8 mouse cellular contexts compared by ENCODE assay signal in genomic region chr7:30443696-30444095, GRCm38 (mm10). TPM values are rescaled to one million over a fixed set of nuclear protein-coding genes. Genes with fewer than 3 reads are reported as not detected.
DNase-seq lines count a peak whose midpoint lies in the region; ATAC-seq and TF ChIP-seq lines count a peak whose summit lies in the region.

No protein-coding gene starts in this region.

- peaks cover 8% of the 10 kb centered on the region; the same call in 1 of the 2 replicates for H3K4me1 ChIP-seq in embryonic facial prominence, embryonic 12.5 days
- peaks cover 8% of the 10 kb centered on the region for H3K4me1 ChIP-seq in neural tube, embryonic 14.5 days (ENCODE audit: control insufficient read depth, insufficient read depth, low read length)

- intact Hi-C loops in left cerebral cortex, adult 2 months (cut with DNase I): loop anchor here (2.0 to 5.0 kb wide), 2 partner anchors 89 to 104 kb away; no protein-coding TSS in a partner anchor
- intact Hi-C loops in left cerebral cortex, postnatal 14 days (cut with DNase I): loop anchor here (5.0 kb wide), 1 partner anchor 49 kb away; the partner anchor contains the start of gene Prodh2

- peaks cover 51% of the 10 kb centered on the region for H3K27me3 ChIP-seq in embryonic facial prominence, embryonic 12.5 days
- no peaks in the 10 kb centered on the region for H3K27me3 ChIP-seq in neural tube, embryonic 14.5 days (ENCODE audit: control insufficient read depth, insufficient read depth, low read length)

- H3K36me3 ChIP-seq in embryonic facial prominence, embryonic 12.5 days: 0 out of 2 replicates have a peak, but pooled peaks cover 12% of the 10 kb centered on the region
- H3K36me3 ChIP-seq in neural tube, embryonic 14.5 days (ENCODE audit: control insufficient read depth, insufficient read depth, low read length): peaks cover 34% of the 10 kb centered on the region

- H3K4me3 ChIP-seq in left cerebral cortex, adult 2 months: peak overlapping the region; percentile 87
- peak overlapping the region; percentile 78; the same call in 1 of the 2 replicates for H3K4me3 ChIP-seq in embryonic facial prominence, embryonic 12.5 days
- H3K4me3 ChIP-seq in neural tube, embryonic 14.5 days (ENCODE audit: low read depth, low read length): peak overlapping the region; percentile 83

- DNase-seq in left cerebral cortex, adult 2 months (ENCODE audit: extremely low spot score in 1 of 2, low spot score in 2 of 2): no peak
- DNase-seq in left cerebral cortex, postnatal 14 days (ENCODE audit: low spot score in 2 of 2): no peak
- DNase-seq in c-Kit-positive CD71-positive TER-119-positive erythroid progenitor cells, embryonic 14.5 days (ENCODE audit: low spot score): no peak
- no peak for DNase-seq in ovary, postnatal 36 days (ENCODE audit: low spot score)

- WGBS in embryonic facial prominence, embryonic 12.5 days: 26% methylated on average over 9 of the region's 9 CpGs
- WGBS in neural tube, embryonic 14.5 days: 16% methylated on average over 9 of the region's 9 CpGs

- H3K9ac ChIP-seq in embryonic facial prominence, embryonic 12.5 days: no peak overlapping the region
- peak overlapping the region; percentile 96 for H3K9ac ChIP-seq in neural tube, embryonic 14.5 days (replicated peaks; ENCODE audit: low read depth, low read length)

- H3K4me2 ChIP-seq in embryonic facial prominence, embryonic 12.5 days (replicated peaks): peak overlapping the region; percentile 73
- peak overlapping the region; percentile 93 for H3K4me2 ChIP-seq in neural tube, embryonic 14.5 days (ENCODE audit: low read depth, low read length)

- no peak for ATAC-seq in embryonic facial prominence, embryonic 12.5 days (ENCODE audit: insufficient number of reproducible peaks, insufficient read depth, low FRiP score, low TSS enrichment)
- peak; percentile 60 for ATAC-seq in inflammation-experienced regulatory T-cells, adult 6 months
- no peak for ATAC-seq in neural tube, embryonic 14.5 days (ENCODE audit: low read depth)
- no peak for ATAC-seq in cerebellum, adult (ENCODE audit: insufficient number of reproducible peaks, low FRiP score, low TSS enrichment)

- H3K9me3 ChIP-seq in embryonic facial prominence, embryonic 12.5 days: peaks cover 2% of the 10 kb centered on the region; the same call in 1 of the 2 replicates
- H3K9me3 ChIP-seq in neural tube, embryonic 14.5 days (ENCODE audit: control insufficient read depth, low read length): no peaks in the 10 kb centered on the region

- TF ChIP-seq CTCF in left cerebral cortex, adult 2 months (IDR thresholded peaks at IDR 0.05): no peak

- H3K27ac ChIP-seq in left cerebral cortex, adult 2 months: no peak overlapping the region; the same call in 1 of the 2 replicates
- no peak overlapping the region for H3K27ac ChIP-seq in embryonic facial prominence, embryonic 12.5 days
- H3K27ac ChIP-seq in neural tube, embryonic 14.5 days (ENCODE audit: low read depth, low read length): no peak overlapping the region

RNA-seq across cellular contexts. Expression of gene Aplp1, which starts 1.6 kb away (rescaled TPM):
- 1,000 to 10,000 TPM; 1,205 to 1,260 TPM for total RNA-seq in left cerebral cortex, adult 2 months (2021)
- 1,000 to 10,000 TPM; 1,098 to 1,148 TPM for total RNA-seq in left cerebral cortex, postnatal 14 days (2021)
- 66.5 and 74.7 TPM in 2 replicates for polyA plus RNA-seq in embryonic facial prominence, embryonic 12.5 days (2016; fragmentation: Nextera tagmentation; extraction: Ambion mirVana)
- 1 to 10 TPM; 6.0 to 7.4 (median 6.0) TPM for polyA plus RNA-seq in inflammation-experienced regulatory T-cells, adult 6 months (2017; shearing (Covaris generic))
- 641 and 675 TPM in 2 replicates for polyA plus RNA-seq in neural tube, embryonic 14.5 days (2014; fragmentation: Nextera tagmentation; extraction: Ambion mirVana)

RNA-seq across cellular contexts. Expression of gene Kirrel2, which starts 13.8 kb away (rescaled TPM):
- total RNA-seq in left cerebral cortex, adult 2 months (2021): 10 to 100 TPM; 11.0 to 11.9 TPM
- total RNA-seq in left cerebral cortex, postnatal 14 days (2021): 1 to 10 TPM; 6.1 to 8.0 TPM
- 0.46 and 0.52 TPM in 2 replicates for polyA plus RNA-seq in embryonic facial prominence, embryonic 12.5 days (2016; fragmentation: Nextera tagmentation; extraction: Ambion mirVana)
- polyA plus RNA-seq in inflammation-experienced regulatory T-cells, adult 6 months (2017; shearing (Covaris generic)): not detected
- polyA plus RNA-seq in neural tube, embryonic 14.5 days (2014; fragmentation: Nextera tagmentation; extraction: Ambion mirVana): 0.27 and 0.89 TPM in 2 replicates

RNA-seq across cellular contexts. Expression of gene Nphs1, which starts 14.4 kb away (rescaled TPM):
- total RNA-seq in left cerebral cortex, adult 2 months (2021): 1 to 10 TPM in 1 of 2 experiments, under 1 TPM in 1; 0.79 to 1.1 TPM
- total RNA-seq in left cerebral cortex, postnatal 14 days (2021): under 1 TPM; 0.35 to 0.53 TPM
- 0.10 and 0.29 TPM in 2 replicates for polyA plus RNA-seq in embryonic facial prominence, embryonic 12.5 days (2016; fragmentation: Nextera tagmentation; extraction: Ambion mirVana)
- under 1 TPM in 1 of 3 experiments, not detected in 2; 0.11 TPM for polyA plus RNA-seq in inflammation-experienced regulatory T-cells, adult 6 months (2017; shearing (Covaris generic))
- polyA plus RNA-seq in neural tube, embryonic 14.5 days (2014; fragmentation: Nextera tagmentation; extraction: Ambion mirVana): 0.30 TPM in 1 of 2 replicates, not detected in the other

RNA-seq across cellular contexts. Expression of gene Nfkbid, which starts 22.2 kb away (rescaled TPM):
- 1 to 10 TPM; 3.9 to 5.1 TPM for total RNA-seq in left cerebral cortex, adult 2 months (2021)
- 1 to 10 TPM; 2.8 to 4.2 TPM for total RNA-seq in left cerebral cortex, postnatal 14 days (2021)
- polyA plus RNA-seq in embryonic facial prominence, embryonic 12.5 days (2016; fragmentation: Nextera tagmentation; extraction: Ambion mirVana): 2.1 and 2.9 TPM in 2 replicates
- polyA plus RNA-seq in inflammation-experienced regulatory T-cells, adult 6 months (2017; shearing (Covaris generic)): 10 to 100 TPM; 37.3 to 50.8 (median 41.1) TPM
- 2.5 and 3.1 TPM in 2 replicates for polyA plus RNA-seq in neural tube, embryonic 14.5 days (2014; fragmentation: Nextera tagmentation; extraction: Ambion mirVana)

RNA-seq across cellular contexts. Expression of gene Hcst, which starts 24.0 kb away (rescaled TPM):
- total RNA-seq in left cerebral cortex, adult 2 months (2021): 1 to 10 TPM in 1 of 2 experiments, not detected in 1; 3.1 TPM
- 1 to 10 TPM in 1 of 2 experiments, not detected in 1; 2.6 TPM for total RNA-seq in left cerebral cortex, postnatal 14 days (2021)
- 0.70 and 0.98 TPM in 2 replicates for polyA plus RNA-seq in embryonic facial prominence, embryonic 12.5 days (2016; fragmentation: Nextera tagmentation; extraction: Ambion mirVana)
- polyA plus RNA-seq in inflammation-experienced regulatory T-cells, adult 6 months (2017; shearing (Covaris generic)): 100 to 1,000 TPM; 484 to 574 (median 552) TPM
- polyA plus RNA-seq in neural tube, embryonic 14.5 days (2014; fragmentation: Nextera tagmentation; extraction: Ambion mirVana): 1.1 TPM in 1 of 2 replicates, not detected in the other
